Mouse (Mus musculus): ENCODE measurements around the gene Slc2a3. TPM values are rescaled to one million over a fixed set of nuclear protein-coding genes. Genes with fewer than 3 reads are reported as not detected.
A peak's percentile ranks its signal among the peaks of the same experiment; 100 is the strongest.

Gene Slc2a3
- polyA plus RNA-seq, 1 experiment = 1.3 TPM

DNA sequence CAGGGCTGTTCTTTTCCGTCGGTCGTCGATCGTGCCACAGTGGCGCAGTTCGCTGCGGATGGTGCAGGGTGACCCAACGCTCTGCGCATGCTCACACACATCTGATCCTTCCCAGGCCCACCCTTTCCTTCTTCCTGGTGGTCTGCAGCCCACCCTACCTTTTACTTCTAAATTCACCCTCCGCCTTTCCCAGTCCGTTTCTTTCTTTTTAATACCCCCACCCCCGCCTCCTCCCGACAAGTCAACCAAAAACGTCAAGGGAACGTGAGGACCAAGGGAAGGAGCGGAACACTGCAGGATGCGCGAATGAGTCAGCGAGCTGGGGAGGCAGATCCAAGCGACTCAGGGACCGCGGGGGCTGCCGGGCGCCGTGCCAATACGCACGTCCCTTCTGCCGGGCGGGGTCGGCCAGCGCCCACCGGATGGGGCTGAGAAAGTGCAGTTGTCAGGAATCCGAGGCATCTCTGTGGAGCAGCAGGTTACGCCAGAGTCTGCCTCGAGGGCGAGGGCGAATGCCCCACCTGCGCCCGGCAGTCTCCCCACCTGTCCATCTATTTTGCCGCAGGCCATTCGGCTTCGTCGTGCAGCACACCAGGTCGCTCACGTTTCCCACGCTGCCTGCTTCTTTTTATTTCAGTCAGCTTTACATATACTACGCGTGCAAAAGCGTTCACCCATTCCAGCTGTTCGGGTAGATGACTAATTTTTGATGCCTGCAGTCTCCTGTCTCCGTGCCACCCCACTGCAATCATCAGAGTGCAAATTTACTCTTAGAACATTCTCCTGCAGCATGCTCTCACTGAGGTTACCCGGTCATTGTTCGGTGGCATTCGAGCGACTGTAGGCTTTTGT is 36.8 kb downstream of the Slc2a3 start:
- Histone ChIP-seq H3K4me3 (ENCODE audit: low read depth, low read length) (peak overlapping the region; percentile 56), H3K4me1 (ENCODE audit: control insufficient read depth, insufficient read depth, insufficient read length, low read length) (no peaks in the 10 kb centered on the region; the same call in none of the 2 replicates), H3K36me3 (ENCODE audit: control insufficient read depth, insufficient read depth, low read length) (no peaks in the 10 kb centered on the region), H3K27me3 (ENCODE audit: control insufficient read depth, insufficient read depth, low read length) (peaks cover 14% of the 10 kb centered on the region), H3K27ac (ENCODE audit: insufficient read depth, low read depth, low read length) (no peak overlapping the region)
- WGBS = 3% methylated on average over 56 of the region's 56 CpGs
- TF ChIP-seq POLR2A (IDR thresholded peaks at IDR 0.05; ENCODE audit: low read depth, low read length) (no peak), CTCF (IDR thresholded peaks at IDR 0.05; ENCODE audit: extremely low read depth, insufficient read length, insufficient replicate concordance, low read depth, low read length) (no peak)

- Histone ChIP-seq H3K27ac (ENCODE audit: insufficient read depth, low read depth, low read length) (no peak overlapping the region), H3K36me3 (ENCODE audit: control insufficient read depth, insufficient read depth, low read length) (no peaks in the 10 kb centered on the region), H3K27me3 (ENCODE audit: control insufficient read depth, insufficient read depth, low read length) (peaks cover 14% of the 10 kb centered on the region), H3K4me1 (ENCODE audit: control insufficient read depth, insufficient read depth, insufficient read length, low read length) (no peaks in the 10 kb centered on the region; the same call in none of the 2 replicates), H3K4me3 (ENCODE audit: low read depth, low read length) (peak overlapping the region; percentile 56)
- TF ChIP-seq POLR2A (IDR thresholded peaks at IDR 0.05; ENCODE audit: low read depth, low read length) (no peak), CTCF (IDR thresholded peaks at IDR 0.05; ENCODE audit: extremely low read depth, insufficient read length, insufficient replicate concordance, low read depth, low read length) (no peak)
- WGBS = 35% methylated on average over 17 of the region's 17 CpGs
These were observed 37.5 kb downstream of the Slc2a3 start for GRCm38 (mm10) chr6:122763844-122764445.

DNA sequence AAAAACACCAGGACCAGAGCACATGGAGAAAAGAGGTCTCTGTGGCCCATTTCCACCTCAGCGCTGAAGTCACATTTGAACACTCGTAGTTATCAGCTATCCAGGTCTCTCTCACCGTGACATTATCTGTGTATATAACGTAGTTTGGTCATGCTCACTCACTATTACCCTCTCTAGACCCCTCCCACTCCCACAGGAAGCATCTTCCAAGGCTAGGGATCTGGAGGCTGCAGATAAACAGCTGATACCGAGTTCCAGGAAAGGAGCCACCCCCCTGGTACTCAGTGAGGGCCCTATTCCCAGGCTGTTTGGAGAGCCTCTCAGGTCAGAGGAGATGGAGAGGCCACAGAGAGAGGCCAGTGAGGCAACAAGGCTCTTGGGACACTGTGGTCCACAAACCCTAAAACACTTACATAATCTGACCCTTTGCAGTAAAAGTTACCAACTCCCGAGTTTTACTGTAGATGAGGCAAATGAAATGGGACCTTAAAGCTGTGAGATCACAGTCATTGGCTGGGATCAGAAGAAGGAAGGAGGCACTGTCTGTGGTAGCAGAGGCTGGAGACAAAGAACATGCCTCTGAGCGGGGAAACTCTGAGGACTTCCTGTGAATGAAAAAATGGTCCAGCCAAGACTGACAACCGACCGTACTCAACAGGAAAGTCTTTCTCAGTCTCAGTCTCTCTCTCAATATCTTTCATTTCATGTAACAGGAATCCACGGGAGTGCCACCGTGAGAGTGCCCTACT is 38.3 kb downstream of the Slc2a3 start:
- no peaks in the 10 kb centered on the region for H3K36me3 ChIP-seq (ENCODE audit: control insufficient read depth, insufficient read depth, low read length)
- peaks cover 14% of the 10 kb centered on the region for H3K27me3 ChIP-seq (ENCODE audit: control insufficient read depth, insufficient read depth, low read length)
- no peak overlapping the region for H3K27ac ChIP-seq (ENCODE audit: insufficient read depth, low read depth, low read length)
- no peaks in the 10 kb centered on the region; the same call in none of the 2 replicates for H3K4me1 ChIP-seq (ENCODE audit: control insufficient read depth, insufficient read depth, insufficient read length, low read length)
- H3K4me3 ChIP-seq (ENCODE audit: low read depth, low read length) = no peak overlapping the region
- no peak for TF ChIP-seq POLR2A (IDR thresholded peaks at IDR 0.05; ENCODE audit: low read depth, low read length)
- TF ChIP-seq CTCF (IDR thresholded peaks at IDR 0.05; ENCODE audit: extremely low read depth, insufficient read length, insufficient replicate concordance, low read depth, low read length) = no peak
- 70% methylated on average over 11 of the region's 11 CpGs for WGBS

GRCm38 (mm10) chr6:122762480-122762879 is 39.0 kb downstream of the Slc2a3 start:
- Histone ChIP-seq H3K4me3 (ENCODE audit: low read depth, low read length) (no peak overlapping the region), H3K4me1 (ENCODE audit: control insufficient read depth, insufficient read depth, insufficient read length, low read length) (no peaks in the 10 kb centered on the region; the same call in none of the 2 replicates), H3K36me3 (ENCODE audit: control insufficient read depth, insufficient read depth, low read length) (no peaks in the 10 kb centered on the region), H3K27ac (ENCODE audit: insufficient read depth, low read depth, low read length) (no peak overlapping the region), H3K27me3 (ENCODE audit: control insufficient read depth, insufficient read depth, low read length) (peaks cover 14% of the 10 kb centered on the region)
- WGBS = 58% methylated on average over 3 of the region's 3 CpGs
- TF ChIP-seq CTCF (IDR thresholded peaks at IDR 0.05; ENCODE audit: extremely low read depth, insufficient read length, insufficient replicate concordance, low read depth, low read length) (no peak), POLR2A (IDR thresholded peaks at IDR 0.05; ENCODE audit: low read depth, low read length) (no peak)

DNA sequence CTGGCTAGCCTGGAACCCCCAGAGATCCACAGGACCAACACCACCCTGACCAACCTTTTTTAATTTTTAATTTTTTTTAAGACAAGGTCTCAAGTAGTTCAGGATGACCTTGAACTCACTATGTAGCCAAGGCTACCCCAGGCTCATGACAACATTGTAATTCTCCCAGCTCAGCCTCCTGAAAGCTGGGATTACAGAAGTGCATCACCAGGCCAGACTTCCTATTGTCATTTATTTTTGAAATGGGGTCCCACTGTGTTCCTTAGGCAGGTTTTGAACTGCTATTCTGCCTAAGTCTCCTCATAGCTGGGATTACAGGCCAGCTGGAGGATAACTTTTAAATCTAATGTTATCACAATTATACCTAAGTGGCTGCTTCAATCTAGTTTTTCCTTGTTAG is 39.5 kb downstream of the Slc2a3 start:
- H3K36me3 ChIP-seq (ENCODE audit: control insufficient read depth, insufficient read depth, low read length) = no peaks in the 10 kb centered on the region
- H3K4me3 ChIP-seq (ENCODE audit: low read depth, low read length) = no peak overlapping the region
- no peaks in the 10 kb centered on the region; the same call in none of the 2 replicates for H3K4me1 ChIP-seq (ENCODE audit: control insufficient read depth, insufficient read depth, insufficient read length, low read length)
- no peak for TF ChIP-seq POLR2A (IDR thresholded peaks at IDR 0.05; ENCODE audit: low read depth, low read length)
- no peak for TF ChIP-seq CTCF (IDR thresholded peaks at IDR 0.05; ENCODE audit: extremely low read depth, insufficient read length, insufficient replicate concordance, low read depth, low read length)
- H3K27me3 ChIP-seq (ENCODE audit: control insufficient read depth, insufficient read depth, low read length) = peaks cover 14% of the 10 kb centered on the region
- H3K27ac ChIP-seq (ENCODE audit: insufficient read depth, low read depth, low read length) = no peak overlapping the region

DNA sequence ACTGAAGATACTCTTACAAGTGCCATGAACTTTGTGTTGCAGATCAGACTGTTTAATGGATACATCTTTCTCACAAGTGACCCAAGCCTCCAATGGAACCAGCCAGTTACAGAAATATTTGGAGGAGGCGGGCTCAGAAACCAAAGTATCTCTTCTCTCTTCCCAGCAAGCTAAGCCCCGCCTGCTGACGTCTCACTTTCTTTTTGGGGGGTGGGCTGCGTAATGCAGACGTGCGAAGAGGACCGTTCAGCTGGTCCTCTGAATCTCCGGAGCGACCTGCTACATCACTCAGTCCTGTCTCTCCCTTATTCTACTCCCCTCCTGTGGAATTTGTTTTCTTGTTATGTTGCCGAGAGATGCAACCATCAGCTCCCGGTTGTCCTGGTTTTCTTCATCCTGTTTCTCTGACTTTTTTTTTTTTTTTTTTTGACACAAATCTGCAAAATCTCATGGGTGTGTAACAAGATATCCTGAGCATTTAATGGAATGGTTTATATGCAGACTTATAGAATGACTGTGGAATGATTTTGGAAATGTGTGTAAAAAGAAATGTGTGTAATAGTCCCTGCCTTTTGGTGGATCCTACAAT is 40.3 kb downstream of the Slc2a3 start:
- WGBS = 16% methylated on average over 11 of the region's 11 CpGs
- TF ChIP-seq POLR2A (IDR thresholded peaks at IDR 0.05; ENCODE audit: low read depth, low read length) (no peak), CTCF (IDR thresholded peaks at IDR 0.05; ENCODE audit: extremely low read depth, insufficient read length, insufficient replicate concordance, low read depth, low read length) (no peak)
- no peaks in the 10 kb centered on the region; the same call in none of the 2 replicates for H3K4me1 ChIP-seq (ENCODE audit: control insufficient read depth, insufficient read depth, insufficient read length, low read length)

More for the DNA sequence above, 40.3 kb downstream of the Slc2a3 start:
- no peaks in the 10 kb centered on the region for H3K36me3 ChIP-seq (ENCODE audit: control insufficient read depth, insufficient read depth, low read length)
- no peak overlapping the region for H3K27ac ChIP-seq (ENCODE audit: insufficient read depth, low read depth, low read length)
- peaks cover 14% of the 10 kb centered on the region for H3K27me3 ChIP-seq (ENCODE audit: control insufficient read depth, insufficient read depth, low read length)
- peak overlapping the region; percentile 69 for H3K4me3 ChIP-seq (ENCODE audit: low read depth, low read length)

All from small intestine, adult 2 months (tissue).